Mouse (Mus musculus) monocyte, adult 2 months (primary cell): ENCODE measurements around the gene Tcp10b.
"Not testable (repeated sequence)": the region's sequence is repeated elsewhere in the genome, so short reads cannot be mapped to it uniquely, and the experiment has no call there.

Source experiments
- DNase-seq, 2 experiments: peaks; one replicate each; pipeline ENCODE4 v3.0.0; 2022; ENCODE audit warnings: low spot score in 2 of 2, low read depth in 1 of 2

Tcp10b gene

DNA sequence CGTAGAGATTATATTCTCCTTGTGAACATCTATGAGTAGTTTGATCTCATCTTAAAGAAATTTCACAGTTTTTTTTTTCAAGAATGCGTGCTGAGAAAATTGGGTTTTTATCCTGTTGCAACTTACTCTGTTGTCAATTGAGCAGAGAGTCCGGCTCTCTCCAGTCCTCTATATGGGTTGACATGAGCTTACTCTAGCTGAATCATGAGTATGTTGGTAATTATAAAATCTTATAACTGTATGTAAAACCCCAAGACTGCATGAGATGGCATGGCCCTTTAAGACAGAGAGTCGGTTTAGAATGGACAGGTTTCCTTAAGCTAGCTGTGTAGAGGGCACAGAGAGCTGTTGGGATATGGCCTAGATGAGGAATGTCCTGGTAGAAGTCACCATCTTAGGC is at the start of gene Tcp10b:
TSS of gene Tcp10b (plus strand) at position 301 of the 400 bp plus-strand sequence.
- DNase-seq: not testable (repeated sequence)

DNA sequence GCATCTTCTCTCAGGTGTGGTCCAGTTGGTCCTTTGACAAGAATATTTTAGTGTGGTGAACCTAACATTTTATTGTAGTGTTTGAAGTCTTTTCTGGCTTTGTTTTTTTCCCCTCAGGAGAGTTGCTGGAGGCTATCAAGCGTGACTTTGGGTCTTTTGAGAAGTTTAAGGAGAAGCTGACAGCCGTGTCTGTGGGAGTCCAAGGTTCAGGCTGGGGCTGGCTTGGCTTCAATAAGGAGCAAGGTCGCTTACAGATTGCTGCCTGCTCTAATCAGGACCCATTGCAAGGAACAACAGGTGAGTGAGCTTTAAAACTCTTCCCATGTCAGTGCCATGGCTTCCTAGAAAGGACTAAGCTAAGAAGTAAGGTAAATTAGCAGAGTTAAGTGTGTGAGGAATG is 47.6 kb upstream of the Tcp10b start:
- no peak for DNase-seq

DNA sequence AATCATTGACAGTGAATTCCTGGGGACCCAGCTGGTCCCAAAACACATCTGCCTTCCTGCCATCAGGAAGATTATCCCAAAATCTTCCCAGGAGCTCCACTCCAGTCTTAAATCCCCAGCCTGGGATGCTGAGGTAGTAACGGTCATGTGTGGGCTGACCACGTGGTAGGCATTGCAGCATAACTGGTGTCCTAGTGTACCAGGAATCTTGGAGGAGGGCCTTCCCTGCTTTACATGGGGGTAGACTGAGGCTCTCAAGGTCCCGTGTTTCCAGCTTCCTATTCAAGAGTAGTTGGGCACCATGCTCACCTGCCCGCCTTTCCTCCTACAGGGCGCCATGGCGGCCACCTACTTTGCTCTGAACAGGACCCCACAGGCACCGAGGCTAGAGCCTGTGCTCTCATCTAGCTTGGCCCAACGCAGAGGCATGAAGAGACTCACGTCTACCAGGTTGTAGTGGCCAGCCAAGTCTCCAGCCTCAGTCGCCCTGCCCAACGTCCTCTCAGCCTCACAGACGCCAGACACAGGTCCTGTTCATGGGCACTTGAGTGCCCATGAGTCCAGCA is 24.2 kb upstream of the Tcp10b start:
- not testable (repeated sequence) for DNase-seq

DNA sequence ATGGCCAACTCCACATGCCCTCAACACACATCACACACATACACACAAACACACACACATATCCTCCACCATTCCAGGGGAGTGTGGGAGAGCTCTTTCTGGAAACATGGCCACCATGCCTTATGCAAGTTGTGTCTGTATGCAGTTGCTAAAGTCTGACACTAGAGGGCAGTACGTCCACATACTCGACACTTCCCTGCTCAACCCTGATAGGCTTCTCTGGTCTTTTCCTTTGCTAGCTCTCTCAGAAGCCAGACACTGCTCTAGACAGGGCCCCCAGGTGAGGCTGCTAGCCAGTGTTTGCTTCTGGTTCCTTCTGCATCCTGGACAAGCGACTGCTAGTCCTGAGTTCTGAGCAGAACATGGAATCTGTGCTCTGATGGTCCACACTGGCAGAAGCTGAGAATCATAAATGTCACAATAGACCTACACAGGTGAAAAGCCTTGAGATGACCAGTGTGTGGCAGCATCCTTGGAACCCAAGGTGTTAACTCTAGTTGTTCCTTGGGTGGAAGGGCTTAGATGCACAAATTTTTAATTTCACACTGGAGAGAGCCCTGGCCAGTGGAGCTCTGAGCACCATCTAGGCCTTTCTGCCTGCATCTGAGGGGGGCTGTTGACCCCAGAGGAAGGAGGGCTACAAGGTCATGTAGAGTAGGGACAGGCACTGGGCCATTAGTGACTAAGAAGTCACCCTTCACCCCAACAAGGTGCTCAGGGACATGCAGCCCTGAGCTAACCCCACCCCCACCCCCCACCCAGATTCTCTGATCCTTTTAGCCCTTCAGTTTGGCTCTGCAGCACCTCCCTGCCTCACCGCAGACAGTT is 16.8 kb upstream of the Tcp10b start:
- not testable (repeated sequence) for DNase-seq

DNA sequence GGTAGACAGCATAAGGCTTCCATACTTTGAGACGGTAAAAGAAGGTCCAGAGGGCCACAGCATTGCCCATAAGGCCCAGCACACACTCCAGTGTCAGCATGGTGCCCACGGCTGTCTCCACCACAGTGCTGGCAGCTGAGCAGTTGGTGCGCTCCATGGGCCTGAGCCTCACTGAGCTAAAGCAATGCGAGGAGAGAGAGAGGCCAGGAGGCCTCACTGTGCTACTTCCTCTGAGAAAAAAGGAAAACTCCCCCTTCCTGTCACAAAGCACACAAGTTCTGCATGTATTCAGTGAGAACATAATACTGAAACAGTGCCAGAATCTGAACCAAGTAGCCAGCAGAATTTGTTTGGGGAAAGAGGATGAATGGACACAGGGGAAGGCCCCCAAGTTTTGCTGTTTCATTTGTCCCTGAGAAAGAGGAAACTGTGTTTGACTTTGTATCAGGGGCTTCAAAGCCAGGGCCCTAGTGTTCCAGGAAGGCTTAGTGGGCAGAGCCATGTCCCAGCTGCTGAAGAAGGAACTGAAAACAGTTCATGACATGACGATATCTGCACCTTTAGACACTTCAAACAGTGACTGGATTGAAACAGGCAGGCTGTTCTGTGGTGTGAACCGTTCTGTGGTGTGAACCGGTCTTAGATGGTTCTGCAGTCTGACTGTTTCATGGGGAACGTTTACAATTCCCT is 8.6 kb upstream of the Tcp10b start, which contains the start of gene Gpr31b:
TSS of gene Gpr31b (minus strand) at position 173 of the 690 bp plus-strand sequence.
- peak in 1 of 2 experiments; percentile 42 for DNase-seq

DNA sequence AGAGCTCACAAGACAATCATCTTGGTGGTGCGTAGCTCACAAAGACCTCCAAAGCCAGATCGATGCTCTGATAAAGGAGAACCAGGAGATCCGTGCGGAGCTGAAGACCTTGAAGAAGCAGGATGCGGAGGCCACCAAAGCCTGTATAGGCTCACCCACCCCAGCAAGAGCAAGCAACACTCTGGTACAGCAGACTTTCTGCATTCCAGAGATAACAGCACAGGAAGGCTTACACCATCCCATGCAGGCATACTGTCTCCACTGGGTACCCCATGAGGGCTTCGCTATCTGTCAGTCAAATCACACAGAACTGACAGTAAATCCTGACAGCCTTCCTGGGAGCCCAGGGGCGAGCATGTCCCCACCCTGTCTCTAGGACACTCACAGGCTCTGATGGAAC is 2.0 kb downstream of the Tcp10b start:
- not testable (repeated sequence) for DNase-seq

DNA sequence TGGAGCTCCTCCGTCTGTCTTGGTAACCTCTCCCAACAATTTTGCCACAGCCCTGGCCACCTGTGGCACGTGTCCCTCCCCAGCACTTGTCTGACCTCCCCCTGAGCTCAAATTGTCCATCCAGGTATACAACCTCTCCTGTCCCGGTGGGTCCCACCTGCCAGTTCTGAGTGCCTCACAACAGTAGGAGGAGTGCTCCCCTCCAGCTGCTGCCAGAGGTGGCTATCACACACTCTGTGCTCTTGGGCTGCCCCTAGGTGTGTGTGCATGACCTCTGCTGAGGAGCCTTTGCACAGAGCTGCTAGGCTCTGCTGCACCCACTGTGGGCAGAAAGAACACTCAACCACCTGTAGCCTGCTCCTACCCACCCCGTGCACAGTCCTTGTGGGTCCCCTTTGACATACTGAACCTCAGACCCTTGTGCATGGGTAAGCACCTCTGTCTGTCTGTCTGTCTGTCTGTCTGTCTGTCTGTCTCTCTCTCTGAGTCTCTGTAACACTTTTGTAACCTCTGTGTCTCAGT is 7.0 kb downstream of the Tcp10b start:
- DNase-seq: not testable (repeated sequence)

DNA sequence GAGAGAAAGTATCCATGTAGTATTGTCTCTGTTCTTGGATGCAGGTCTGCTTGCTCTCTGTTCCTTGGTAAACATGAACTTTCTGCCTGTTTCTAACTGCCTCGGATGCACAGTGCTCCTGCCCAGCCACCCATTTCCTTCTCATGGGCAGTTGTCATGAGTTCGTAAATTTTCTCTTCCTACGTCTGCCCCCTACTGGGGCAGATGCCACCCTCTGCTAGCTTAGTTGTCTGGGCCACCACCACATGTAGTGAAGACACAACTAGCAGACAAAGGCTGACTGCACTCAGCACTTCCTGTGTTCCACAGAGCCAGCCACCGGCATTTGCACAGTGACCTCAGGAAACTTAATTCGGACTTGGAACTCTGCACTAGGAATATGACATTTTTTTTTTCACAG is 8.3 kb downstream of the Tcp10b start:
- DNase-seq: not testable (repeated sequence)

DNA sequence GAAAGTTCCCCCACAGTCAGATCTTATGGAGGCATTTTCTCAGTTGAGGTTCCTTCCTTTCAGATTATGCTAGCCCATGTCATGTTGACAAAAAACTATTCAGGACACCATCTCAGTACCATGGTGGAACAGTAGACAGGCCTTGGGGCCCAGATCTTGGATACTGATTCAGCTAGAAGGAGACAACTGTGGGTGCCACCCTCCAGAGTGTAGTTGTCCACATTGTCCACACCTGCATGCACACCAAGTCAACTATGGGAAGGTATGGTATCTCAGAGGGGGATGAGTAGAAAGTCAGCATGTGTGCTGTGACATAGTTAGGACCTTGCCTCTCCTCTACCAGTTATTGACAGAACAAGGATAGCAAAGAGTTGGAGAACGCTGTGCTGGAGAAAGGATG is 30.6 kb downstream of the Tcp10b start:
- not testable (repeated sequence) for DNase-seq

DNA sequence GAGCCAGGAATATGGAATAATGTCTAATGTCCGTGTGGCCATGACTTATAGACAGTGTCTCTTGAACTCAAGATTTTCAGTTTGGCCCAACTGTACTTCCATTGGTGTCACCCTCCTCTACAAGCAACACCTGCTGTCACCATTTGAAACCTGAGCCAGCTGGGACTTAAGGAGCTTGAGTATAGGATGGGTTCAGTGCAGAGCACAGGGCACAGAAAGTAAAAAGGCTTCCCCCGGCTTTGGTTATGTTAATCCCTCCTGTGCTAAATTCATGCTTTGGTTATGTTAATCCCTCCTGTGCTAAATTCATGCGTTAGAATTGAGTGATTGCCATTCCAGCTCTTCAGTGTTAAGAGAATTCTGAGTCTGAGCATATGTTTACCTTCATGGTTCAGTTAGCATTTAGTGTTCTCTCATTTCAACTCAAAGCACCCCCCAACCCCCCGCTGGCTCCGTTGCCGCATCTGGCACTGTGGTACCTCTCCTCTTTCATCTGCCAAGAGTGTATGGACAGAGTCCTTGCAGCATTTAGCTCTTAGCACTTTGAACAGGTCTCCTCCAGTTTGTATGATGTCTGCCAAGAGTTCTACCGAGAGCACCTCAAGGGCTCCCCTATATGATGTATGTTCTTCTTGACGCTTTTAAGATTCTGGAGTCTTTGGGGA is 31.3 kb downstream of the Tcp10b start:
- DNase-seq: not testable (repeated sequence)

DNA sequence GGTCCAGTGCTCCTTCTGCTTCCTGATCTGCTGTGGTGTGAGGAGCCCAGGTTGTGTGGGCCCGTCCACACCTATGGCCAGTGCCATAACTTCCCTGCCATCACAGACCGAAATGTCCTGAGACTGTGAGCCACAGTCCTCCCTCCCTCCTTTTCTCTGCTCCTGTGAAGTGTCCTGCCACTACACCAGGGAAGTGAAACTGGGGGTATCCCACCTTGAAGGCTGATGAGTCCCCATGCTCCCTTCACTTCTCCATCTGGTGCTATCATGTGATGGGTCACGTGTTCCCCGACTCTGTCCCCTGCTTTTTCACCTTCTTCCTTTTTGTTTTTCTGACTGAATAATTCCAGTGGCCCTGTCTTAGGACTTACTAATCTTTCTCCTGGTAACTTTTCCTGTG is 32.1 kb downstream of the Tcp10b start:
- not testable (repeated sequence) for DNase-seq

DNA sequence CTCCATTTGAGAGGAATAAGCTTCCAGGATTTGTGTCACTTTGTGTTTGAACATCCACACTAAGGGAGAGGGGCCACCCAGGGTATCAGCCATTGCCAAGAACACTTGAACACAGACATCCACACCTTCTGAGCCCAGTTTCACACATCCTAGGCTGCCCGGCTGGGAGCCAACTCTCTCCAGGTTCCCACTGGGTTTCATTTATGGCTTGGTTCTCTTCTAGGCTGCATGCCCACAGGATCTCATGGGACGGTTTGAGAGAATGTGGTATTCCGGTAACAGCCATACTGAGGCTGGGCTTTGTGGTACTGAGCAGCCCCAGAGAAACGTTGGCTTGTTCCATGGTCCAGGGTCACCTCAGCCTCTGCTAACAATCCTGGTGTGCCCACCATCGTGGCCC is 45.7 kb downstream of the Tcp10b start:
- not testable (repeated sequence) for DNase-seq

DNA sequence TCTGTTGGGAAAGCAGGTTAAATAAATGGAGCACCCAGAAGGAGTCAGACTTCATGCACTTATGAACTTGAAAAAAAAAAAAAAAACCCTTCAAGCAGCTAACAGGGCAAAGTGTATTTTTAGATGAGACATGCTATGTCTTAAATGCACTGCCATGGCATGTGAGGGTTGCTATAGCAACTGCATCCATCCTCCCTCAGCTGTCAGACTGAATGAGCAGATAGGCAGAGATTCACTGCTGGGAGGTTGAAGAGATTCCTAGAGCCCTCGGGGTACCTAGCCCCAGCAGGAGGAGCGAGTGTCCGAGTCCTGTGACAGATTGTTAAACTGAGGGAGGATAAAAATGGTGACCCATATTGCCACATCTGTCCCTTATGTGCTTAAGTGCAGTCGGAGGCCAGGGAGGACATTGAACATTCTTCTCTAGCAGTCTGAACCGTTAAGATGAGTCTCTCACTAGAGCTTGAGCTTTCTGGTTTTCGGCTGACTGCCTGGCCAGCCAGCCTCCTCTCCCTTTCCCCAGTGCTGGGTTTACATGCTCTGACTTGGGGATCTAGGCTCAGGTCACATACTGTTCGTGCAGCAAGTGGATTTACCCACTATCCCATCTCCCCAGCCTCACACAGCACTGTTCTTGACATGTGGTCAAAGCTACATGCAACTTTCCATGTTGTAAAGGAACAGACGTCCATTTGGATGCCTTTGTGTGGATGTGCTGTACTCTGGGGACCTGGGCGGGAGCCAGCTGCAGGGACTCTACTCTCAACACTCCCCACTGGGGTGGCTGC is 51.8 kb downstream of the Tcp10b start:
- not testable (repeated sequence) for DNase-seq

DNA sequence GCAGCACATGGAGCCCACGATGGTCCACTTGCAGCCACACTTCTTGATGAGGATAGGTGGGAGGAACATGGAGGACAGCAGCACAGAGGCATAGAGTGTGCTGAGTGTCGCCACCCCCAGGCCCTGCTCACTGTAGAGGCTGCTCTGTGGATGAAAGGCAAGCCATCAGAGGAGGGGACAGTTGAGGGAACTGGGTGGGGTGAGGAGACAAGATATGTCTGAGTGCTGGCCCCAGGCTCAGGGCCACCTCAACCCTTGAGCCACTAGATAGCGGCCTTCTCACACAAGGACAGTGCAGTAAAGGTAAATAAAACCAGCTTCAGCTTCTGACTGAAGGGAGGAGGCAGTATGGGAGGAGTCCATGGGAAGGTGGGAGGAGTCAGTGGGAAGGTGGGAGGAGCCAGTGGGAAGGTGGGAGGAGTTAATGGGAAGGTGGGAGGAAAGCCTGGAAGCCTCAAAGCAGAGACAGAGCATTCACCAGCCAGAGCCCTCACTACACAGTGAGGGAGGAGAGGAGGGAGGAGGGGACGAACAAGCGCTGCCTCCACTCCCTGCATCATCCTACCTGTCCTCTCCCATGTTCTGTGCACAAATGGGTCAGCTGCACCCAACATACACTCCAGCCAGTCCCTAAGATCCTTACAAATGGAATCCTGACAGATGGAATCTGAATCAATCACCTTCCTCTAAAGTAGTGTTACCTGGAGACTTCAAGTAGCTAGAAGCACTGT is 62.6 kb downstream of the Tcp10b start:
- not testable (repeated sequence) for DNase-seq

DNA sequence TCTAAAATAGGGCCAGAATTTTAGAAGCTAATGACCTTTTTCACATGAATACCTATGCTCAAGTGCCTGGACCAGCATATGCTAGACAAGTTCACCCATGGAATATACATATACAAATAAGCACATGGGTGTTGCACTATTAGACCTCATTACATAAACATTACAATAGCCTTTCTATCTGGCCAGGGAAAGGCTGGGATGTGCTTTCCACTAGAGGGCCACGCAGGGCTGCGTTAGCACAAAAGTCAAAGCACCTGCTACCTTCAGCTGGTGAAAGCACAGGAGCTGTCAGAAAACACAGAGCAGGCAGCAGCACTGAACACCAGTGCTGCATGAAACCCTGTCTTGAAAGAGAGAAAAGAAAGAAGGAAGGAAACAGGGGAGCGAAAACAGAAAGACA is 63.3 kb downstream of the Tcp10b start:
- not testable (repeated sequence) for DNase-seq

DNA sequence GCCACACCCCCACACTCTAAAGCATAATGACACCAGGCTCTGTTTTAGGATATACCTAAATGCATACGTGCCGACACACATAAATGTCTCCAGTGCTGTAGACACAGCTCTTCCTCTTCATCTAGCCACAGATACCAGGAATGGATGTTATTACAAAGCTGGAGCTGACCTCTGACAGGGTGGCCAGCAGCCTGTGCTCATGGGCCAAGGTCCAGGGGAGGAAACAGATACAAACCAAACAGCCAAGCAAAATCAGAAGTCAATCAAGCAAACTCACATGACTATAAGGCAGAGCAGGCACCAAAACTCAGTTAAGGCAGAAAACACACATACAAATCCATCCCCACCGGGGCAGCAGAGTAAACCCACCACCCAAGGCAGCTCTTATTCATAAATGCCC is 68.4 kb downstream of the Tcp10b start:
- not testable (repeated sequence) for DNase-seq

DNA sequence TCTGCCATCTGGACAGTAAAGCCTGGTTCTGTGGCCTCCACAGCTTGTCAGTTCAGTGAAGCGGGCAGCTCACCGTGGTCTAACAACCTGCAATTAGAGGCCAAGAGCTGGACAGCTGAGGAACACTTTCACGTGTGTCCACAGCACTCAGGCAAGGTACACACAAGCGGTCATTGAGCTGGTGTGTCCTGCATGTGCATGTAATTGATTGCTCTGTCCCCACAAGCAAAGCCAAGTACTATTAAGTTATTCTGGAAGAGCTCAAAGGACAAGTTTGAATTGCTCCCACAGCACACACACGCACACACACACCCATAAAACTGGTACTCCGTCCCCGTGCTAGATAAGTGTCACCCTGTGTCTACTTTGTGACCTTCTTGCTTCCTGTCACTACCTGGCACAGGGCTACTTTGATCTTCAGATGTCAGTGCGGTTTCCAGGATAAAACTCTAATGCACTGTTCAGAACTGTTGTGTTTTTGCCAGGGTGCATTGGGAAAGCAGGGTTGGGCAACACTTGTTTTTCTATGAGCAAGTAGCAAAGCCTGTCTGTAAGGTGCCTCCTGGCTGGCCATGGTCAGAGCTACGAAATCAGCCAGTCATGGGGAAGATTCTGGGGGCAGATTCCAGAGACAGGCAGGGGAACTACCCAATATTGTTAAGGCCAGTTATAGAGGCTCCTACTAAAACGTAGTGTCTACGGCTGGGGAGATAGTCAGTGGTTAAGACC is 69.0 kb downstream of the Tcp10b start:
- DNase-seq: not testable (repeated sequence)

DNA sequence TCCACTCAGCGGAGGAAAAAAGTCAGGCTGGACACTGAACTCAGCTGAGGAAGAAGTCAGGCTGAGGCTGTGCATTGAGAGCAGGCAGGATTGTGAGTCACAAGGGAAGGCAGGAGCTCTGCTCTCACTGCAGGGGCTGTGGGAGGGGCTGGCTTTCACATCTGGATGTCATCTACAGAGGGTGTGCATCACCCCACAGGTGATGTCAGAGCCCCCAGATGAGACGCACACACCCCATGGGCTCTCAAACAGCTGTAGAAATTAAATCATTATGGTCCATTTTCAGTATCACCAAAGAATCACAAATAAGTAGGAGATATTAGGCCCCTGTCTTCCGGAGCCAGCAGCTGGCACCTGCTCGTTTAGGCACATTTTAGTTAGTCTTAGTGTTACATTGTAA is 70.8 kb downstream of the Tcp10b start, which contains the start of gene Unc93a:
TSS of gene Unc93a (minus strand) at position 101 of the 400 bp plus-strand sequence.
- DNase-seq: not testable (repeated sequence)
